ENCODE assay signal across 20 mouse cellular contexts in genomic region chr11:54717893-54718292, GRCm38 (mm10).
DNase-seq lines count a peak whose midpoint lies in the region; TF ChIP-seq lines count a peak whose summit lies in the region.
"Had no signal": no experiment of that assay in that cellular context is flagged by ENCODE, and none has a peak within 500 bp of the region (broad histone marks: within the 10 kb centered on the region; RNA-seq: fewer than 3 reads in every experiment).

No protein-coding gene starts in this region.

- intact Hi-C loops in left cerebral cortex, postnatal 36 days (cut with DNase I): no loop called here

- peak overlapping the region; percentile 37 for H3K27ac ChIP-seq in layer of hippocampus, adult 2 months
- H3K27ac ChIP-seq: embryonic facial prominence, embryonic 13.5 days; heart, adult 2 months; liver, embryonic 13.5 days; midbrain, embryonic 13.5 days had no signal

- H3K4me3 ChIP-seq in layer of hippocampus, adult 2 months: no peak overlapping the region
- H3K4me3 ChIP-seq: embryonic facial prominence, embryonic 13.5 days; erythroblast, embryonic 14.5 days; forebrain, embryonic 12.5 days; heart, adult 2 months; liver, embryonic 13.5 days; midbrain, embryonic 13.5 days had no signal

- peak; percentile 34 for DNase-seq in cerebellum, adult 9-10 months
- no peak for DNase-seq in cerebellum, adult 18-20 months
- DNase-seq in layer of hippocampus, adult 2 months (ENCODE audit: low spot score in 2 of 2): no peak
- DNase-seq in layer of hippocampus, adult 9-11 months: no peak
- DNase-seq in brain, adult 2 months (ENCODE audit: low read depth, low spot score): peak; percentile 73
- DNase-seq in cerebellum, postnatal 36 days: peak; percentile 12 to 19
- DNase-seq in left cerebral cortex, postnatal 36 days (ENCODE audit: low spot score in 2 of 2): no peak
- DNase-seq: embryo, embryonic 11 days; gastrocnemius, postnatal 25 days; heart, adult 2 months; kidney, adult 2 months; kidney, postnatal 10 days; layer of hippocampus, postnatal 36 days; liver, embryonic 13.5 days; lung, adult 2 months; lung, postnatal 14 days had no signal

- TF ChIP-seq CTCF in layer of hippocampus, adult 2 months (conservative IDR thresholded peaks at IDR 0.05): no peak

Comparison
In these comparisons a context has a peak if more than half of its experiments do, and no peak if none do; other contexts are left out.
1. DNase-seq: peak in cerebellum, adult 9-10 months (single experiment), brain, adult 2 months (single experiment) and cerebellum, postnatal 36 days (2 of 2); none in cerebellum, adult 18-20 months (0 of 2), layer of hippocampus, adult 2 months (0 of 2), layer of hippocampus, adult 9-11 months (single experiment) and left cerebral cortex, postnatal 36 days (0 of 2).